Mouse (Mus musculus): ENCODE results near the gene Lss.
A peak's percentile ranks its signal among the peaks of the same experiment; 100 is the strongest.

Gene Lss

GRCm38 (mm10) chr10:76531375-76531774 is at the start of gene Lss:
TSS of gene Lss (plus strand) at chr10:76531588.
- peak; percentile 98 for DNase-seq

DNA sequence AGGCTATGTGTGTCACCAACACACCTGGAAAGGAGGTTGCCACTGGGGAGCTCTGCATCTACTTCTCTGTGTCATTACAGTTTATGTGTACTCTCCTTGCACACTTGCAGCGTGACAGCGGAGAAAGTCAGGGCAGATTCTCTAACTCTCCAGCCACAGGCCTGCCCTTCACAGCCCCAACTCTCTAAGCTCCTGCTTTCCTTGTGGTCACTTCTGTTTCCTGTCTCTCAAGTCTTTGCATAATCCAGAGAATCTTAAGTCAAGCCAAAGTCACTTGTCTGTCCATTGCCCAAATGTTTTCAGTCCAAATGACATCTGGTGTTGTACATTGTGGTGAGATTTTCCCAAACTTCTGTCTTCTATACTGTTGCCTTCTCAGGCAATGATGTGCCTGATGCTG is 45.1 kb upstream of the Lss start:
- no peak for DNase-seq

DNA sequence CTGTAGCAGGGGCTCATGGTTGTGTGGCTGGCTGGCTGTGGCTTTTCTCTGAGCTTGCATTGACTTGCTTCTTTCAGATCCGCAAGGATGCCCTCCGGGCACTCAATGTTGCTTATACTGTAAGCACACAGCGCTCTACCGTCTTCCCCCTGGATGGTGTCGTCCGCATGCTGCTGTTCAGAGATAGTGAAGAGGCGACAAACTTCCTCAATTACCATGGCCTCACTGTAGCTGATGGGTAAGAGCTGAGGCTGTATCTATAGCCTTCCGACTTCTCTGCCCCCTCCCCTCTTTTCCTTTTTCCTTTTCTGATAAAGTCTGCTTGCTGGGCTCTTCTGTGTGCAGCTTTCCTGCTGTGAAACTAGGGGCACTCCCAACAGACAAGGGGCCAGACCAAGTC is 43.1 kb upstream of the Lss start:
- no peak for DNase-seq

GRCm38 (mm10) chr10:76489205-76489604 is 42.2 kb upstream of the Lss start:
- no peak for DNase-seq

DNA sequence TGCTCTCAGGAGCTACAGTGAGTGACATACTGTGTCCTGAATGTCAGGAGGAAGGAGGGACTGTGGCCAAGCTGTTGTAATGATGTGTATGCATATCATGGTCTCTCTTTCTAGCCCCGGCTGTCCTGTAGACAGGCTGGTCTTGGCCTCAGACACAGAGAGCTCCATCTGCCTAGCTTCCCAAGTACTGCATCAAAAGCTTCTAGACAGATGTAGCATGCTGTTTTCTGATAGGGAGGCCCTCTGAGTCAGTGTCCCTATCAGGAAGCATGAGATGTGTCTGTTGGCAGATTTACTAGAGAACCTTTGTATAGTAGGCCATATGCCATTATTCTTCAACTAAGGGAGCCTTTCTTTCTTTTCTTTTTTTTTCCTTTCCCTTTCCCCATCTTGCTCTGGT is 37.9 kb upstream of the Lss start:
- no peak for DNase-seq

DNA sequence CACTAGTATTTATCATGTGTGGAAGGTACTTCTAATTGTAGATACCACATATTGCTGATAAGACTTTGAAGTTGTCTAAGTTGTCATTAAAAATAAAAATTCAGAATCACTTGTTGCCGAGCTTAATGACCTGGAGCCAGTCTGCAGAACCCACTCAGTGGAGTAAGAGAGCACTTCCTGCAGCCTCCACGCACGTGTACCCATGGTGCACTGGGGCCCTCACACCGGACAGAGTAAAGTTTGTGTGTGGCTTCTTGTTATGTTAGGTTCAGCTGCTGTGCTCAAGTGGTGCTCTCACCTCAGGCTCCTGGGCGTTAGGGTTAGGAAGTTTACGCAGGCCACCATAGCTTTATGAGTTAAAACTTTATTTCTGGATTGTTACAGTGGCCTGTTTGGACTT is 35.9 kb upstream of the Lss start:
- no peak for DNase-seq

GRCm38 (mm10) chr10:76496366-76496765 is 35.0 kb upstream of the Lss start:
- DNase-seq, result no peak

- no peak for DNase-seq
Measured at GRCm38 (mm10) chr10:76497522-76497921, 33.9 kb upstream of the Lss start.

- DNase-seq, result no peak
Measured at GRCm38 (mm10) chr10:76504271-76504943, 27.0 kb upstream of the Lss start.

DNA sequence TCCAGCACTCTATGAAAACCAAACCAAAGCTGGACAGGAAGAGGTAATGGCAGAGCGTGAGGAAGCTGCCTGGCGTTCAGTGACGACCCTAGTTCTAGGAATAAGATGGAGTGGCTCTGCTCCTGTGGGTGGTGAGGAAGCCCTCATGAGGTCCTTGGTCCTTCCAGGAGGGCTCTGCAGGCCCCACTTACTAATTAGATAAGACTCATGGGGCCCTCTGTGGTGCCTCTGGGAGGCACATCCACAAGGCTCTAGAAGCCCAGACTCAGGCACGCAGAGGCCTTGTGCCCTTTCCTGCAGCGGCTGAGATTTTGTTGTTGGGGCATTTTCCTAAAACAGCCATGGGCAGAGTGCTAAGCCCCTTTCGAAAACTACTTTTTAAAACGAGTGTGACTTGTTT is 25.5 kb upstream of the Lss start:
- DNase-seq, result no peak

- DNase-seq, result peak; percentile 95
Measured at GRCm38 (mm10) chr10:76512965-76513583, 18.3 kb upstream of the Lss start.

DNA sequence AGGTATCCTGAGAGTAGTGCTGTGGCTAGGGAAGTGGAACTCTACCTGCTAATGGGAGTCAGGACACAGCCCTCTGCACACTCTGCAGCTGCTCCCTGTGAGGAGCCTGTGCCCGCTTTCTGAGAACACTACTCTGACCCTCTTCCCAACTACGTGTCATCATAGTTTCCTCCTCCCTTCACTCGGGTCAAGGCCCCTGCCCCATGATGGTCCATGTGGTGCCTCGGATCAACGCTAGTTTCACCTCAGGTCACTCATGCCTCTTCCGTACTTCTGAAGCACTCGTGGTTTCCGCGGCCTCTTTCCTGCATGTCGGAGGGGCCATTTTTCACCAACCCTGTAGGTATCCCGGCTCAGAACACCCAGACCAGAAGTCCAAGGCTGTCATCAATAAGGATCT is 466 bp upstream of the Lss start:
- DNase-seq, result no peak

GRCm38 (mm10) chr10:76531828-76532227 is 440 bp downstream of the Lss start:
- no peak for DNase-seq

- DNase-seq, result no peak
Measured at GRCm38 (mm10) chr10:76535526-76535925, 4.1 kb downstream of the Lss start.

- DNase-seq, result no peak
Measured at GRCm38 (mm10) chr10:76537619-76538018, 6.2 kb downstream of the Lss start.

- no peak for DNase-seq
Measured at GRCm38 (mm10) chr10:76541336-76542085, 10.1 kb downstream of the Lss start.

DNA sequence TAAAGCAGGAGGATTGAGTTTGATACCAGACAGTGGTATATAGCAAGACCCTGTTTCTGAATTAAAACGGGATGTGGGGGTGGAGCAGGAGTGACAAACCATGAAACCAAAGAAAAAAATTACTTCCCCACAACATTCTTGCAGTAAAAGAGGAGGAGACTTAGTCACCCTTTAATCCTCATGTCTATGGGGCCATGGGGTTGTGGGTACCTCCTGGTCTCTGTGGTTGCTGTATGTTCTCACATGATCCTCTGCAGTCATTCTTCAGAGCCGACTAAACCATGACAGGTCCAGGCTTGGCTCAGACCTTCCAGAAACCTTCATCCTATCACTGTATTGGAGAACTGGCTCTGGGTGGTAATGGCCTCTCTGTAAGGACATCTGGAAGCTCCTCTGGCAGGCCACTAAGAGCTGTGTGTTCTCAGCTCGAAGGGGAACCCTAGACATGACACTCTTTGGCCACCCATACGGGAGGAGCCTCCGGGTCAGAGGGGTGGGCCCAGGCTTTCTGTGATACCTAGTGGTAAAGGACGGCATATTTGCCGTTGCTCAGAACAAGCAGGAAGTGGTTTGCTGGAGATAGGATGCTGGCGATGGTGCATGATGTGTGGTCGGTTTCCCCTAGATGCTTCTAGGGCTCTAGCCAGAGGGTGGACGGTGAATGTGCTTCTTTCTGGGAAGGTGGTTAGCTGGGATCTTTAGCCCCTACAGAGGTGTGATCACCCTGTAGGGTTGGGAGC is 11.4 kb downstream of the Lss start:
- DNase-seq, result peak; percentile 48

DNA sequence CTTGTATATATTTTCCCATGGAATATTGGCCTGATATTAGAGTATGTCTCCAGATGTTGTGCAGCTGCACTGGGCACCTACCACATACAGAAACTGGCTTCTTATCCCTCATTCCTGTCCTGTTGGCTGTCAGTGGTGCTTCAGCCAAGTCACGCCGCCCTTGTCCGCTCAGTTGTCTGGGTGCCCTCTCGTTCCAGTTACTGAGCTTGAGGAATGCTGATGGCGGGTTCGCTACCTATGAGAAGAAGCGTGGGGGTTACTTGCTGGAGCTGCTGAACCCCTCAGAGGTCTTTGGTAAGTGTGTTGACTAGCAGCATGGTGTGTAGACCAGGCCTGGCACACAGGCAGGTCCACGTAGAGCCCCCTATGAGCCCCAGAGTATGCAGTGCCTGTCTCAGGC is 15.2 kb downstream of the Lss start:
- DNase-seq, result no peak

DNA sequence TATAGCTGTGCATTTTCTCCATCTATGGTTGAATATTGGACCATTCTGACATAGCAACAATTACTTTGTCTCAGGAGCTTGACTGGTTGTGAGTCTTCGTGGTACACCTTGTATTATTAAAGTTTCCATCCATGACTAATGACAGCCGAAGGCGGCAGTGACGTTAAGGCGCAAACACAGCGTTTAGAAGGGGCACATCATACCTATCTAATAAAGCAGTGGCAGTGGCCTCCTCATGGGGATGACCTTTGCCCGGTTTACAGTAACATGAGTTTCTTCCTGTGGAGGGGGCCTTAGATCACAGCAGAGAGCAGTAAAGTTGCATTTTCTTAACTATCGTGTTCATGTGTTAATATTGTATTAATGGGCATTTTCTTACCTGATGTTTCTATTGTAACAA is 16.8 kb downstream of the Lss start:
- DNase-seq, result no peak

DNA sequence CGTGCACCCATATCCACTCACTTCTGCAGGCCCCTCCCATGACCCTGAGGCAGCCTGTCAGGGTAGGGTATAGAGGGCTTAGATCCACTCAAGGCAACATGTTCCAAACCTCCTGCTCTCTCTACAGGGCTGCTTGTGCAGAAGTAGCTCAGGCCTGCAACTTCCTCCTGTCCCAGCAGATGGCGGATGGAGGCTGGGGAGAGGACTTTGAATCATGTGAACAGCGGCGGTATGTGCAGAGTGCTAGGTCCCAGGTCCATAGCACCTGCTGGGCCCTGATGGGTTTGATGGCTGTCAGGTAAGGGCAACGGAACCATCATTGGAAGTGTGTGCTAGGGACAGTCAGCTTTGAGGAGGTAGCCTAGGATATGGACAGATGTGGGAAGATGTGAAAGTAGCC is 19.1 kb downstream of the Lss start:
- peak; percentile 34 for DNase-seq

DNA sequence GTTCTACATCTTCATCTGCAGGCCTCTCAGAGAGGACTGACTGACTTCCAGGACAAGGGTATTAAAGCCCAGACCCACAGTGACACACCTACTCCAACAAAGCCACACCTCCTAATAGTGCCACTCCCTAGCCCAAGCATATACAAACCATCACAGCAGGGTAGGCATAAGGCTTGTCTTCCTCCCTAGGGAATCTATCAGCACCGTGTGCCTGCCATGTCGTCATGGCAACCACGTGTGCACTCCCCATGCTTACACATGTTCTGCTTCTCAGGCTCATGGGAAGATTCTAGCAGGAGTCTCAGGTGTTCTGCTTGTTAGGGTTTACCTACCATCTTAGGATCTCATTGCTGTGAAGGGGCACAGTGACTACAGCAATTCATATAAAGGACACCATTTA is 20.2 kb downstream of the Lss start:
- no peak for DNase-seq

- no peak for DNase-seq
Measured at GRCm38 (mm10) chr10:76554061-76554460, 22.7 kb downstream of the Lss start.

- no peak for DNase-seq
Measured at GRCm38 (mm10) chr10:76561972-76562371, 30.6 kb downstream of the Lss start, which contains the start of gene Spatc1l. TSS of gene Spatc1l (plus strand) at chr10:76562272.

Data from thymus, postnatal 4 days (tissue).